Mouse (Mus musculus) embryonic facial prominence, embryonic 13.5 days (tissue): ENCODE measurements at regions not wholly inside any gene's neighbourhood (a gene's known extent, or its start where the extent isn't known, plus 50 kb on each side); places are given as distances from the start of the nearest gene placed in this dataset.

Experiments
- ATAC-seq: fragments of 200-750 bp; cut with Nextera tagmentation; 2 replicates; pipeline ENCODE4 v1.8.0; 2017; ENCODE audit warnings: low read depth; ENCODE audit not compliant: insufficient number of reproducible peaks, insufficient read depth, low FRiP score, low TSS enrichment
- H3K27ac ChIP-seq: fragments of 300-500 bp; sonication (generic); 2 replicates; pipeline ENCODE4 v1.5.1; 2015; ENCODE audit warnings: moderate library complexity, mild to moderate bottlenecking, inconsistent platforms
- H3K27me3 ChIP-seq: fragments of 300-500 bp; sonication (generic); 2 replicates; pipeline ENCODE4 v1.6.1; 2015; ENCODE audit warnings: mild to moderate bottlenecking, inconsistent platforms
- H3K36me3 ChIP-seq: fragments of 300-500 bp; sonication (generic); 2 replicates; pipeline ENCODE4 v1.6.1; 2015; ENCODE audit warnings: mild to moderate bottlenecking, inconsistent platforms
- H3K4me1 ChIP-seq: fragments of 300-500 bp; sonication (generic); 2 replicates; pipeline ENCODE4 v1.6.1; 2015; ENCODE audit warnings: inconsistent platforms
- H3K4me2 ChIP-seq: fragments of 300-500 bp; sonication (generic); 2 replicates; pipeline ENCODE4 v1.6.1; 2015; ENCODE audit warnings: moderate library complexity, mild to moderate bottlenecking, inconsistent platforms
- H3K4me3 ChIP-seq: fragments of 300-500 bp; sonication (generic); 2 replicates; pipeline ENCODE4 v1.5.1; 2015; ENCODE audit warnings: mild to moderate bottlenecking, inconsistent platforms
- H3K9ac ChIP-seq: fragments of 300-500 bp; sonication (generic); 2 replicates; pipeline ENCODE4 v1.6.1; 2015; ENCODE audit warnings: mild to moderate bottlenecking, inconsistent platforms
- H3K9me3 ChIP-seq: fragments of 300-500 bp; sonication (generic); 2 replicates; pipeline ENCODE4 v1.6.1; 2016; ENCODE audit warnings: inconsistent platforms
- WGBS: fragments of 180-500 bp; shearing (Covaris S2); methylation state at CpG from one replicate; pipeline ENCODE4 v1.1.7; 2015; ENCODE audit warnings: mixed read lengths; 5-methylcytosine and 5-hydroxymethylcytosine counted together

- ATAC-seq = no peak
These were observed 454.0 kb upstream of the Adgrl2 start for GRCm38 (mm10) chr3:149444377-149444776.

DNA sequence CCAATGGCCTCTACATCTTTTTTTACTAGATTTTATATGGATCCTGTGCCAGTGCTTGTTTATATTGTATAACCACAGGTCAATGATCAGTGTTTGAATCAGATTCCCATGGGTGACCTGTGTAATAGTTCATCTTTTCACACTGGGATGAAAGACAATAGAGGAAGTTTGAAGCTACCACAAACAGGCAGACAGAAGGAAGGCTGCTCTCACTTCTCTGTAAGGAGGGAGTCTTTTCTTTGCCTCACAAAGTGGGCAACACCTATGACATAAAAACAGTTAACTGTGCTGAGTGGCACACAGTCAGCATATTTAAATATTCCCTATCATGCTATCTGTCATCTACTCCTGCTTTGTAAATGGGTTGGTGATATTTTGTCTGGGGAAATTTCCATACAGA lies 450.9 kb upstream of the Adgrl2 start:
- H3K4me3 ChIP-seq = no peak overlapping the region
- H3K27me3 ChIP-seq = no peaks in the 10 kb centered on the region; the same call in 1 of the 2 replicates
- no peak for ATAC-seq
- peaks cover 35% of the 10 kb centered on the region for H3K4me1 ChIP-seq
- H3K9ac ChIP-seq = no peak overlapping the region
- no peak overlapping the region for H3K27ac ChIP-seq
- H3K4me2 ChIP-seq = no peak overlapping the region
- H3K36me3 ChIP-seq = no peaks in the 10 kb centered on the region
- H3K9me3 ChIP-seq = no peaks in the 10 kb centered on the region

More at GRCm38 (mm10) chr3:149444377-149444776, 454.0 kb upstream of the Adgrl2 start:
- H3K27me3 ChIP-seq = no peaks in the 10 kb centered on the region; the same call in 1 of the 2 replicates
- H3K27ac ChIP-seq = no peak overlapping the region
- H3K4me2 ChIP-seq = peak overlapping the region; percentile 58
- no peaks in the 10 kb centered on the region for H3K9me3 ChIP-seq
- H3K4me1 ChIP-seq = peaks cover 23% of the 10 kb centered on the region
- H3K4me3 ChIP-seq = no peak overlapping the region
- WGBS = 59% methylated on average over 8 of the region's 8 CpGs
- H3K36me3 ChIP-seq = no peaks in the 10 kb centered on the region
- H3K9ac ChIP-seq = no peak overlapping the region

- no peak overlapping the region for H3K4me3 ChIP-seq
- H3K9ac ChIP-seq = no peak overlapping the region
- H3K4me2 ChIP-seq = no peak overlapping the region
- H3K9me3 ChIP-seq = no peaks in the 10 kb centered on the region
- WGBS = 84% methylated on average over 8 of the region's 8 CpGs
- no peaks in the 10 kb centered on the region for H3K27me3 ChIP-seq
- H3K4me1 ChIP-seq = peaks cover 15% of the 10 kb centered on the region
- no peak for ATAC-seq
- H3K27ac ChIP-seq = no peak overlapping the region
- H3K36me3 ChIP-seq = no peaks in the 10 kb centered on the region
These were observed 447.4 kb upstream of the Adgrl2 start for GRCm38 (mm10) chr3:149437763-149438162.

DNA sequence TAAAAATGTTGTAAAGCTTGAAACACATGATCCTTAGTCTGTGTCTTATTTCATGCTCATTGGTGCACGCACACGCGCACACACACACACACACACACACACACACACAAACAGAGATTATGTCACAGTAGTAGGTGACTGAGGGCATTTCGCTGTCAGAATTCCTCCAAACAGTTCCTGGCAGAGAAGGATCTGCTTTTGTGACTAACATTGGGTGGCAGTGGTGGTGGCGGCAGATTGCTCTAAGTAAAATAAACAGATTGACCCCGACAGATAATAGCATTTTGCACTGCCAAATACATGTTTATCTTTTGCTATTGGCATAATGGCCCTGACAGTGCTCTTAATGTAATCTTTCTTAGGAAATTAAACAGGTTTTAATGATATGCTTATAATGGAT lies 446.6 kb upstream of the Adgrl2 start:
- no peaks in the 10 kb centered on the region for H3K36me3 ChIP-seq
- WGBS = 80% methylated on average over 6 of the region's 6 CpGs
- no peak overlapping the region for H3K9ac ChIP-seq
- H3K27me3 ChIP-seq = no peaks in the 10 kb centered on the region
- no peaks in the 10 kb centered on the region for H3K9me3 ChIP-seq
- peaks cover 12% of the 10 kb centered on the region for H3K4me1 ChIP-seq
- H3K4me3 ChIP-seq = no peak overlapping the region
- no peak overlapping the region for H3K27ac ChIP-seq
- no peak overlapping the region for H3K4me2 ChIP-seq
- no peak for ATAC-seq

GRCm38 (mm10) chr3:149436420-149436819 lies 446.1 kb upstream of the Adgrl2 start:
- Histone ChIP-seq H3K36me3 (no peaks in the 10 kb centered on the region), H3K4me3 (no peak overlapping the region), H3K9me3 (no peaks in the 10 kb centered on the region), H3K27me3 (no peaks in the 10 kb centered on the region), H3K4me1 (peaks cover 12% of the 10 kb centered on the region), H3K9ac (no peak overlapping the region), H3K27ac (no peak overlapping the region), H3K4me2 (no peak overlapping the region)
- ATAC-seq = no peak
- 75% methylated on average over 8 of the region's 8 CpGs for WGBS

DNA sequence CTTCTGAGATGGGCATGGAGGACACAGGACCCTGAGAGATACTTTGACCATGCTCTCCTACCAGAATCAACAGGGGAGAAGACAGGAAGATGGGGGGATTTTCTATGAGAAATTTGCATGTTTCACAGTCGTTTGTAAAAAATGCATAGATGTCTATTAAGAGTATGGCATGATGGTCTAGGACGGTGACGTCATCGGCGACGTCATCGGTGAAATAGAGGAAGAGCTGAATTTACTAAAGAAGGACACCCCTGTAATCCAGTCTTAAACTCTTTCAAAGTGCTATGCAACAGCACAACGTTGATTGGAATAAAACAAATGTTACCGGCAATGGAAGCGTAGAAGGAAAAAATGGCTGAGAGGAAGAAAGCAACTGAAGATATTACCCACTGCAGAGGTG lies 441.4 kb upstream of the Adgrl2 start:
- H3K9ac ChIP-seq = no peak overlapping the region
- H3K9me3 ChIP-seq = no peaks in the 10 kb centered on the region
- H3K4me1 ChIP-seq = peaks cover 6% of the 10 kb centered on the region; the same call in 1 of the 2 replicates
- H3K4me3 ChIP-seq = no peak overlapping the region
- 94% methylated on average over 10 of the region's 10 CpGs for WGBS
- no peak overlapping the region for H3K27ac ChIP-seq
- no peak for ATAC-seq
- no peak overlapping the region for H3K4me2 ChIP-seq
- no peaks in the 10 kb centered on the region for H3K27me3 ChIP-seq
- H3K36me3 ChIP-seq = no peaks in the 10 kb centered on the region

GRCm38 (mm10) chr3:149426023-149426759 lies 435.8 kb upstream of the Adgrl2 start:
- no peaks in the 10 kb centered on the region for H3K27me3 ChIP-seq
- WGBS = 64% methylated on average over 18 of the region's 18 CpGs
- H3K27ac ChIP-seq = no peak overlapping the region
- no peaks in the 10 kb centered on the region for H3K9me3 ChIP-seq
- no peak overlapping the region for H3K9ac ChIP-seq
- H3K4me2 ChIP-seq = no peak overlapping the region
- no peak for ATAC-seq
- no peak overlapping the region for H3K4me3 ChIP-seq
- H3K4me1 ChIP-seq = no peaks in the 10 kb centered on the region
- no peaks in the 10 kb centered on the region for H3K36me3 ChIP-seq

GRCm38 (mm10) chr3:149424306-149424705 lies 434.0 kb upstream of the Adgrl2 start:
- WGBS = 79% methylated on average over 1 of the region's 1 CpGs
- H3K9ac ChIP-seq = no peak overlapping the region
- H3K9me3 ChIP-seq = no peaks in the 10 kb centered on the region
- no peaks in the 10 kb centered on the region for H3K36me3 ChIP-seq
- H3K27ac ChIP-seq = no peak overlapping the region
- H3K4me2 ChIP-seq = no peak overlapping the region
- H3K27me3 ChIP-seq = no peaks in the 10 kb centered on the region; the same call in 1 of the 2 replicates
- no peaks in the 10 kb centered on the region for H3K4me1 ChIP-seq
- H3K4me3 ChIP-seq = no peak overlapping the region
- no peak for ATAC-seq

DNA sequence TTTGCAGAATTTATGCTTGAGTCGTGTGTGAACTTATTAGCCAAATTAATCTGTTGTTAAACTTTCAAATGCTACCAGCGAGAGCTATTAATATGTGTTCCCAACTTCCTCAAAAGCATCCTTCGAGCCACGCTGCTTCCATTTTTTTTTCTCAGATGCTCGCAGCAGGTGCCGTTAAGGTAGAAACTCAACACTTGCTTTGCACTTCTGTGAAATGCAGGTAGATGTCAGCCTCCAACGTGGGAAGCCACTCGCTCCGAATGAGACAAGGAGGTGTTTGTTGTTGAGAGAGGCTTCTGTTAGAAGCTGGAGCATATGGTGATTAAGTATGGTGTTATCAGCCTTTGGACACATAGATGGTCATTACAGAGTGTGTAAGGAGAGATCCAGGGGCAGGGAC lies 433.1 kb upstream of the Adgrl2 start:
- Histone ChIP-seq H3K4me1 (no peaks in the 10 kb centered on the region), H3K4me2 (no peak overlapping the region), H3K36me3 (no peaks in the 10 kb centered on the region), H3K27me3 (no peaks in the 10 kb centered on the region; the same call in 1 of the 2 replicates), H3K9ac (no peak overlapping the region), H3K9me3 (no peaks in the 10 kb centered on the region), H3K27ac (no peak overlapping the region), H3K4me3 (no peak overlapping the region)
- WGBS = 70% methylated on average over 9 of the region's 9 CpGs
- ATAC-seq = no peak

DNA sequence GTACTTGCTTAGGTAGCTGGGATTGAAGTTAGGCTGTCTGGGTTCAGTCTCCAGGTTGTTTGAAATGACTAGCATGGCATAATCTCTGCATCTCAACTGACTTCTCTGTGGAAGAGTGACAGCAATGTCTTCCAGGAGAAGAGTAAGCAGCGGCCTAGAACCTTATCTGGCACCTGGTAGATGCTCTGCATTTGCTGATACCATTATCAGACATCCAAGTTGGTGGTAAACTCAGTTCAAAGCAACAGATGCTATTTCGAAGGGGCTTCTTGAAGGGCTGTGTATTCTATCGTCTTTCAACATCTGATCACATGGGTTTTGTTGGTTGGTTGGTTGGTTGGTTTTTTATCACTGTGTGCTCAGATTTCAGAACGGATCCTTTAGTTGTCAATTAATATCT lies 424.7 kb upstream of the Adgrl2 start:
- H3K27me3 ChIP-seq = no peaks in the 10 kb centered on the region; the same call in 1 of the 2 replicates
- 88% methylated on average over 4 of the region's 4 CpGs for WGBS
- no peak overlapping the region for H3K4me2 ChIP-seq
- no peak for ATAC-seq
- no peaks in the 10 kb centered on the region for H3K4me1 ChIP-seq
- no peak overlapping the region for H3K4me3 ChIP-seq
- H3K9ac ChIP-seq = no peak overlapping the region
- no peaks in the 10 kb centered on the region for H3K36me3 ChIP-seq
- no peak overlapping the region for H3K27ac ChIP-seq
- no peaks in the 10 kb centered on the region for H3K9me3 ChIP-seq

DNA sequence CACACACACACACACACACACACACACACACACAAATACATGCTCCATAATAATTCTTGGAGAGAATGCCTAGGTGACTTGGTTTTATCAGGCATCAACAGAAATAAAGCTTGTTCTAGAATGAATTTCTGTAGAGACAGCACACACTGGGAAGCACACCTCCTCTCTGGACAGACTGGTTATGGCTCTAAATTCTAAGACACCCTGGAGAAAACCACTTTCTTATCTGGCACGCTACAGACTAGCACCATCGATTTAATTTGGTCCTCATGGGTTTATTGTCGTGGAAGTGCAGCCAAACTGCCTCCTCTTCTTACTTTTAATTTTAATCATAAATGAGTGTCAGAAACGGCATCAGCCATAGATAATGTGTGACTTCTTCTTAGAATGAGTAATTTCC lies 422.8 kb upstream of the Adgrl2 start:
- H3K9ac ChIP-seq = no peak overlapping the region
- no peaks in the 10 kb centered on the region for H3K9me3 ChIP-seq
- WGBS = 77% methylated on average over 4 of the region's 4 CpGs
- no peaks in the 10 kb centered on the region for H3K27me3 ChIP-seq
- H3K4me1 ChIP-seq = peaks cover under 1% of the 10 kb centered on the region; the same call in 1 of the 2 replicates
- no peak for ATAC-seq
- H3K4me3 ChIP-seq = no peak overlapping the region
- H3K27ac ChIP-seq = no peak overlapping the region
- no peaks in the 10 kb centered on the region for H3K36me3 ChIP-seq
- no peak overlapping the region for H3K4me2 ChIP-seq

DNA sequence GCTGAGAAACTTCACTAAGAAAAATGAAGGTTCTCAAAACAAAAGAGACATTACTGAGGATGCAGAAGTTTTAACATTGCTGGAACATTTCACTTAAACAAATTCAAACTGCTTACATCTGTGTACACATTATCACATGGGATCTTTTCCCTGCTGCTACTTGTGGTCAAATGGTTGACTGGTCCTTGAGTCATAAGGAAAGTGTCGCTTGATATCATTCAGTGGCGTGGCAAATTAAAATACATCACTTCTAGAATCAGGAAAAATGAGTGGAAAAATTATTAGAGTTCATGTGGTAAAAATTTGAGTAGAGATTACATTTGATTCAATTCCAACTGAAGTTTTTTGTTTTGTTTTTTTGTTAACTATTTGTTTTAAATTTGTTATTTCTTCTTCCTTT lies 420.2 kb upstream of the Adgrl2 start:
- Histone ChIP-seq H3K9ac (no peak overlapping the region), H3K27me3 (no peaks in the 10 kb centered on the region), H3K4me2 (no peak overlapping the region), H3K4me3 (no peak overlapping the region), H3K36me3 (no peaks in the 10 kb centered on the region), H3K4me1 (peaks cover 14% of the 10 kb centered on the region), H3K9me3 (no peaks in the 10 kb centered on the region), H3K27ac (no peak overlapping the region)
- ATAC-seq = no peak
- 79% methylated on average over 2 of the region's 2 CpGs for WGBS
